Mouse (Mus musculus): ENCODE data around the gene Fsip1. TPM values are rescaled to one million over a fixed set of nuclear protein-coding genes. Genes with fewer than 3 reads are reported as not detected.
A peak's percentile ranks its signal among the peaks of the same experiment; 100 is the strongest.

The Fsip1 gene
- total and polyA plus RNA-seq, 2 experiments from 2014 or later: 0.58 to 3.7 TPM

- Histone ChIP-seq H3K27me3 (ENCODE audit: insufficient read depth, low read length) (no peaks in the 10 kb centered on the region), H3K4me2 (ENCODE audit: low read depth, low read length) (no peak overlapping the region), H3K4me1 (ENCODE audit: insufficient read depth, low read length) (no peaks in the 10 kb centered on the region), H3K9ac (replicated peaks; ENCODE audit: low read length) (no peak overlapping the region), H3K4me3 (ENCODE audit: low read length) (no peak overlapping the region), H3K27ac (no peak overlapping the region), H3K36me3 (ENCODE audit: insufficient read depth, low read length) (no peaks in the 10 kb centered on the region), H3K9me3 (ENCODE audit: low read length) (no peaks in the 10 kb centered on the region)
- DNase-seq (ENCODE audit: low spot score): no peak
- no peak for TF ChIP-seq CTCF (IDR thresholded peaks at IDR 0.05; ENCODE audit: low read depth)
- WGBS: 82% methylated on average over 5 of the region's 5 CpGs
- ATAC-seq: no peak
These were observed 3.0 kb upstream of the Fsip1 start for GRCm38 (mm10) chr2:118259746-118260145.

GRCm38 (mm10) chr2:118257094-118257493, 328 bp upstream of the Fsip1 start:
- DNase-seq (ENCODE audit: low spot score) (no peak), ATAC-seq (no peak)
- no peak for TF ChIP-seq CTCF (IDR thresholded peaks at IDR 0.05; ENCODE audit: low read depth)
- H3K4me1 ChIP-seq (ENCODE audit: insufficient read depth, low read length): no peaks in the 10 kb centered on the region
- H3K4me3 ChIP-seq (ENCODE audit: low read length): peak overlapping the region; percentile 45
- peak overlapping the region; percentile 58 for H3K4me2 ChIP-seq (ENCODE audit: low read depth, low read length)
- H3K27me3 ChIP-seq (ENCODE audit: insufficient read depth, low read length): no peaks in the 10 kb centered on the region
- WGBS: 81% methylated on average over 8 of the region's 8 CpGs
- no peaks in the 10 kb centered on the region for H3K36me3 ChIP-seq (ENCODE audit: insufficient read depth, low read length)
- no peak overlapping the region for H3K27ac ChIP-seq
- H3K9ac ChIP-seq (replicated peaks; ENCODE audit: low read length): no peak overlapping the region
- H3K9me3 ChIP-seq (ENCODE audit: low read length): no peaks in the 10 kb centered on the region

GRCm38 (mm10) chr2:118254516-118254915, 2.2 kb downstream of the Fsip1 start:
- ATAC-seq (peak; percentile 19; the same call in 1 of the 2 replicates), DNase-seq (ENCODE audit: low spot score) (peak; percentile 25)
- WGBS: 40% methylated on average over 8 of the region's 8 CpGs
- H3K4me3 ChIP-seq (ENCODE audit: low read length): no peak overlapping the region
- no peaks in the 10 kb centered on the region for H3K27me3 ChIP-seq (ENCODE audit: insufficient read depth, low read length)
- H3K27ac ChIP-seq: no peak overlapping the region
- no peaks in the 10 kb centered on the region for H3K4me1 ChIP-seq (ENCODE audit: insufficient read depth, low read length)
- H3K4me2 ChIP-seq (ENCODE audit: low read depth, low read length): no peak overlapping the region
- no peaks in the 10 kb centered on the region for H3K36me3 ChIP-seq (ENCODE audit: insufficient read depth, low read length)
- no peak for TF ChIP-seq CTCF (IDR thresholded peaks at IDR 0.05; ENCODE audit: low read depth)
- H3K9ac ChIP-seq (replicated peaks; ENCODE audit: low read length): no peak overlapping the region
- H3K9me3 ChIP-seq (ENCODE audit: low read length): no peaks in the 10 kb centered on the region

GRCm38 (mm10) chr2:118248966-118249365, 7.8 kb downstream of the Fsip1 start:
- Histone ChIP-seq H3K4me3 (ENCODE audit: low read length) (no peak overlapping the region), H3K27ac (no peak overlapping the region), H3K4me1 (ENCODE audit: insufficient read depth, low read length) (no peaks in the 10 kb centered on the region), H3K9ac (replicated peaks; ENCODE audit: low read length) (no peak overlapping the region), H3K36me3 (ENCODE audit: insufficient read depth, low read length) (no peaks in the 10 kb centered on the region), H3K9me3 (ENCODE audit: low read length) (no peaks in the 10 kb centered on the region), H3K27me3 (ENCODE audit: insufficient read depth, low read length) (no peaks in the 10 kb centered on the region), H3K4me2 (ENCODE audit: low read depth, low read length) (no peak overlapping the region)
- DNase-seq (ENCODE audit: low spot score): no peak
- ATAC-seq: no peak
- TF ChIP-seq CTCF (IDR thresholded peaks at IDR 0.05; ENCODE audit: low read depth): no peak
- 79% methylated on average over 12 of the region's 12 CpGs for WGBS

- H3K9ac ChIP-seq (replicated peaks; ENCODE audit: low read length): no peak overlapping the region
- WGBS: 51% methylated on average over 2 of the region's 2 CpGs
These were observed 8.8 kb downstream of the Fsip1 start for GRCm38 (mm10) chr2:118248016-118248415.

GRCm38 (mm10) chr2:118245914-118246313, 10.9 kb downstream of the Fsip1 start:
- no peak overlapping the region for H3K27ac ChIP-seq
- no peak overlapping the region for H3K4me3 ChIP-seq (ENCODE audit: low read length)
- H3K4me2 ChIP-seq (ENCODE audit: low read depth, low read length): no peak overlapping the region
- DNase-seq (ENCODE audit: low spot score) (peak; percentile 89), ATAC-seq (peak; percentile 81)
- no peaks in the 10 kb centered on the region for H3K27me3 ChIP-seq (ENCODE audit: insufficient read depth, low read length)
- peak; percentile 91 for TF ChIP-seq CTCF (IDR thresholded peaks at IDR 0.05; ENCODE audit: low read depth)
- no peaks in the 10 kb centered on the region for H3K9me3 ChIP-seq (ENCODE audit: low read length)
- H3K4me1 ChIP-seq (ENCODE audit: insufficient read depth, low read length): no peaks in the 10 kb centered on the region
- no peak overlapping the region for H3K9ac ChIP-seq (replicated peaks; ENCODE audit: low read length)
- 15% methylated on average over 10 of the region's 10 CpGs for WGBS
- no peaks in the 10 kb centered on the region for H3K36me3 ChIP-seq (ENCODE audit: insufficient read depth, low read length)

More at GRCm38 (mm10) chr2:118248016-118248415, 8.8 kb downstream of the Fsip1 start:
- no peaks in the 10 kb centered on the region for H3K27me3 ChIP-seq (ENCODE audit: insufficient read depth, low read length)
- H3K4me1 ChIP-seq (ENCODE audit: insufficient read depth, low read length): no peaks in the 10 kb centered on the region
- no peak overlapping the region for H3K4me2 ChIP-seq (ENCODE audit: low read depth, low read length)
- no peaks in the 10 kb centered on the region for H3K9me3 ChIP-seq (ENCODE audit: low read length)
- ATAC-seq: no peak
- no peak for DNase-seq (ENCODE audit: low spot score)
- no peak overlapping the region for H3K4me3 ChIP-seq (ENCODE audit: low read length)
- H3K27ac ChIP-seq: no peak overlapping the region
- no peak for TF ChIP-seq CTCF (IDR thresholded peaks at IDR 0.05; ENCODE audit: low read depth)
- no peaks in the 10 kb centered on the region for H3K36me3 ChIP-seq (ENCODE audit: insufficient read depth, low read length)

- no peak for TF ChIP-seq CTCF (IDR thresholded peaks at IDR 0.05; ENCODE audit: low read depth)
- ATAC-seq (no peak), DNase-seq (ENCODE audit: low spot score) (no peak)
- Histone ChIP-seq H3K4me3 (ENCODE audit: low read length) (no peak overlapping the region), H3K27ac (no peak overlapping the region), H3K4me1 (ENCODE audit: insufficient read depth, low read length) (no peaks in the 10 kb centered on the region), H3K36me3 (ENCODE audit: insufficient read depth, low read length) (no peaks in the 10 kb centered on the region), H3K27me3 (ENCODE audit: insufficient read depth, low read length) (no peaks in the 10 kb centered on the region), H3K9ac (replicated peaks; ENCODE audit: low read length) (no peak overlapping the region), H3K4me2 (ENCODE audit: low read depth, low read length) (no peak overlapping the region), H3K9me3 (ENCODE audit: low read length) (no peaks in the 10 kb centered on the region)
- 80% methylated on average over 7 of the region's 7 CpGs for WGBS
These were observed 20.6 kb downstream of the Fsip1 start for GRCm38 (mm10) chr2:118236196-118236595.
